Mouse (Mus musculus): ENCODE measurements at regions not wholly inside any gene's neighbourhood (a gene's known extent, or its start where the extent isn't known, plus 50 kb on each side); places are given as distances from the start of the nearest gene placed in this dataset.
A peak's percentile ranks its signal among the peaks of the same experiment; 100 is the strongest.

DNA sequence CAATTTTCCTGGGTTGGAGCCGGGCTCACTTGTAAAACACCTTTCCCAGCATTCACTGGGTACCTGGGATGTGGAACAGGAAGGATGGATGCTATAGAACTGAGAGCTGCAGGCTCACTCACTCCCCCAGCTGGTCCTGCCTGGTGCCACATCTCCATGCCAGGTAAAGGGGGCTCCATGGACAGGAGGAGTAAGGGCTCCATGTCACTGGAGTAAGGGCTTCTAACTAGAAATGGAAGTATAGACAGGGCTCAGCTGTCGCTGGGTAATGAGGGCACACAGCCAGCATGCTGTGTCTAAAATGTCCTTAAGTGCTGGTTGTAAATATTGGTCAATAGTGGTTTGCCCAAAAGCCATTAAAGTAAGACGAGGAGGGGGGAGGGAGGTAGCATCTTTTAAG, 99.4 kb upstream of the Gpr12 start:
- no peak for ATAC-seq (replicated peaks; ENCODE audit: low FRiP score, low TSS enrichment, poor library complexity, severe bottlenecking)

DNA sequence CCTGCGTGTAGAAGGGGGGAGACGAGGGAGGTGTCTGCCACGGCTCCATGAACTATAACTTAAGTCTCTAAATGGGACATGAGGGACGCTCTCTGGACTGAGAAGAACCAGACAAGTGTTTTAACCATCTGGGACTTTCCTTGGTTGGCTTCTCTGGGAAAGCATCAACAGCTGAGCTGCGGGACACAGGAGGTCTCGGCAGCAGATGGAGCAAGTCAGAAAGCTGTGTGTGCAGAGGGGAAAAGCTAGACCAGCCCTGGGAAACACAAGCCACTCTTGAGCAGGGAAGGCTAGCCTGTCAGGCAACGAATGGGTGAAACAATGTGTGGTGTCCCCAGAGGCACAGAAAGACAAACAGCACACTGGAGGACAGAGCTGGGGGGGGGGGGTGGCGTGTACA, 98.5 kb upstream of the Gpr12 start:
- ATAC-seq (replicated peaks; ENCODE audit: low FRiP score, low TSS enrichment, poor library complexity, severe bottlenecking) = no peak

DNA sequence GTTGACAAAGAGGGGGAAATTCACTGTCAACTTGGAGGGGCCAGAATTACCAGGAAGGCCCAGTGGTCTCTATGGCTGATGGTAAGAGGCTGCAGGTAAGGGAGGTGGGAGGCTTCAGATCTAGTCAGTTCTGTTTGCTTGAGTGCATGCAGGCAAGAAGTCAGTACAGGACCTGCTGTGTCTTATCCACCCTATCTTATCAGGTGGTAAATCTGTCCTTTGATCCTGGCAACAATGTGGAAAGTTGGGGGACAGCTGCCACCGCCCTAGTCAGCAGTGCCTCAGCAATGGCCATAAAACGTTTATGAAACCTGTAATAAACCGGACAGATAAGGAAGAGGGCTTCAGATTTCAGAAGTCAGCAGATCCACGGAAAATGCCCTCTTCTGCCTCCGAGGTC, 97.9 kb upstream of the Gpr12 start:
- no peak for ATAC-seq (replicated peaks; ENCODE audit: low FRiP score, low TSS enrichment, poor library complexity, severe bottlenecking)

DNA sequence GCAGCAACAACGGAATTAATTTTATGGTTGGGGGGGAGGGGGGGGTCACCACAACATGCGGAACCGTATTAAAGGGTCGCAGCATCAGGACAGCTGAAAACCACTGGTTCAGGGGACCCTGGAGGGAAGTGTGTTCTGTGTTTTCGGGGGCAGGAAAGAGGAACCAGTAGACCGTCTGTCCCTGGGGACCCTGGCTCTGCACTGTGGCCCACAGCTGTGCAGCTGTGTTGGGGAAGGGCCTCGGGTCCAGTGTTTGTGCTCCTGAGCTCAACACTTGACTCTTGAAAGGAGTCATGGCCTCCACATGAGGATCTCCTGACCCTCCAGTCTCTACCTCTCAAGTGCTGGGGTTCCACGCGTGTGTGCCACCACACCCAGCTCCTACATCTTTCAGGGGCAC, 96.5 kb upstream of the Gpr12 start:
- ATAC-seq (replicated peaks; ENCODE audit: low FRiP score, low TSS enrichment, poor library complexity, severe bottlenecking) = no peak

DNA sequence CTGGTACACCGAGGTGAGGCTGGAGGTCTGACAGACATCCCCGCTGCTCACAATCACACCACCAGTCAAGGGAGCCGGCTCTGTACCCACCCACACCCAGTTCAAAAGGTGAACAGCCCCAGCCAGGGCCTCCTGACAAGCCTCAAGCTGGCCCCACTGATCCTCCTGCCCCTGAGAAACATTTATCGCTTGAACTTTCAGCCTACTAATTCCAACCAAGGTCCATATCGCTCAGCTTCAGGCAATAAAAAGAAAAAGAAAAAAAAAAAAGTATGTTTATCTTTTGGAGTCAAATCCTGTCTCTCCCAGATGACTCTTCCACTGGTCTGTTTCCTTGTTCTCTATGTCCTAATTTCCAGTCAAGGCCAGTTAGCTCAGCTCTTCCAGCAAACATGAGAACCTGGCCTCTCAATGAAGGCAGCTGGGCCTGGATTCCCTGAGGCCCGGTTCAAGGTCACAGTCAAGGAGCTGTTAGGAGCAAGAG, 94.2 kb upstream of the Gpr12 start:
- ATAC-seq (replicated peaks; ENCODE audit: low FRiP score, low TSS enrichment, poor library complexity, severe bottlenecking) = no peak; the same call in 1 of the 2 replicates

DNA sequence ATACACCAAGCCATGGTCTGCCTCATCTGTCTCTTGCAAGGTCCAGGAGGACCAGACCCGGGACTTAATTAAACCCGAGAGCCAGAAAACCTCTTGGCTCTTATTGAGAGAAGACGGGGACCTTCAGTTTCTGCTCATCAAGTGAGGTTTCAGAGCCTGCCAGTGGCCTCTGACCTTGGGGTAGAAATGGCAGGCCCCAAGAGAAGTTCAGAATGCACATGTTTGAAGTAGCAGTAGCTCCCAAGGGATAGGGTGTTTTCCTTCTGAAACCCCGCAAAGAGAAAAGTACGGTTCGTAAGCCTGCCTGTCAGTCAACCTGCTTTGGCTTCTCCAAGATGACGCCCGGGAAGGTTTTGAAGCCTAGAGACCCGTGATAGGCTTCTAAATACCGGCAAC, 93.7 kb upstream of the Gpr12 start:
- no peak for ATAC-seq (replicated peaks; ENCODE audit: low FRiP score, low TSS enrichment, poor library complexity, severe bottlenecking)

DNA sequence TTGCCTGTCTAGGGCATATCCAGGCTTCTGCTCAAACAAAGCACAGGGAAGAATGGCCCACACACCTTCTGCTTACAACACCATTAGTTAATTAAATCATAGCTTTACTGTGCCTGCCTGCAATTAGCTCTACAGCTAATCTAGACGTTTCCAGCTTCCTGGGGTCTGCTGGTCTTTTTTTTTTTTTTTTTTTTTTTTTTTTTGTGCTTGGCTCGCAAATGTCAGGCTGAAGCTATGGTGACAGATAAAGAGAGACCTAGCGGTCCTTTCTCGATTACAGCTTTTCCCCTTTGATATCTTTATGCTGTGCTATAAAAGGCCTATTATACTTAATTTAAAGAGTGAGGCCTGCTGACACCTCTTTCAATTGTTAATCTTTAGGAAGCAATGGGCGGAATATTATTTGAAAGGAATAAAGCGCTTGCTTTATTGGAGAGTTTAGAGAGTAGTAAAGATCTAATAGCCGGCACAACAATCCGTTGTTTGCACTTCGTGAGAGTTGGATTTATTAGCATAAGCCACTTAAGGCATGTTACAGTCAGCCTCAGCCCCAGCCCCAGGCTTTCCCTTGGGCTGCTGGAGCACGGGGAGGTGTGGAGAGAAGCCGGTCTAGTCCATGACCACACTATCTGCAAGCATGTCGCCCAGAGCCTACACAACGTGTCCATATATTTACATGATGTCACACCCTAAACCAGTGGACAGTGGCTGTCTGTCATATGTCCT, 93.2 kb upstream of the Gpr12 start:
- peak; percentile 20 for ATAC-seq (replicated peaks; ENCODE audit: low FRiP score, low TSS enrichment, poor library complexity, severe bottlenecking)

DNA sequence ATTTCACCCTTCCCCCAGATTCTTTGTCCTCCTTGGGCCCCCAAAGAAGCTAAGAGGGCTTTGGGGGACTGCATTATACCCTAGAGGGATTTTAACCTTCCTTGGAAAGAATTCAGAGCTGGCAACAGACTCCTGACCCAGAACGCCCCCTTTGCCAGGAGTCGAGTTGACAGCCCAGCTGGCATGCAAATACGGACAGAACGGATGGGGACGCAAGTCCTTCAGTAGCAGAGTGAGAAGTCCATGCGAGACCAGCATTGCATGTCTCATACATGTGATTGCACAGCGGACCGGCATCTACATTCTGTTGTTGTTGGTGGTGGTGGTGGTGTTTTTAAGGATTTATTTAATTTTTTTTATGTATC, 92.1 kb upstream of the Gpr12 start:
- no peak for ATAC-seq (replicated peaks; ENCODE audit: low FRiP score, low TSS enrichment, poor library complexity, severe bottlenecking)

DNA sequence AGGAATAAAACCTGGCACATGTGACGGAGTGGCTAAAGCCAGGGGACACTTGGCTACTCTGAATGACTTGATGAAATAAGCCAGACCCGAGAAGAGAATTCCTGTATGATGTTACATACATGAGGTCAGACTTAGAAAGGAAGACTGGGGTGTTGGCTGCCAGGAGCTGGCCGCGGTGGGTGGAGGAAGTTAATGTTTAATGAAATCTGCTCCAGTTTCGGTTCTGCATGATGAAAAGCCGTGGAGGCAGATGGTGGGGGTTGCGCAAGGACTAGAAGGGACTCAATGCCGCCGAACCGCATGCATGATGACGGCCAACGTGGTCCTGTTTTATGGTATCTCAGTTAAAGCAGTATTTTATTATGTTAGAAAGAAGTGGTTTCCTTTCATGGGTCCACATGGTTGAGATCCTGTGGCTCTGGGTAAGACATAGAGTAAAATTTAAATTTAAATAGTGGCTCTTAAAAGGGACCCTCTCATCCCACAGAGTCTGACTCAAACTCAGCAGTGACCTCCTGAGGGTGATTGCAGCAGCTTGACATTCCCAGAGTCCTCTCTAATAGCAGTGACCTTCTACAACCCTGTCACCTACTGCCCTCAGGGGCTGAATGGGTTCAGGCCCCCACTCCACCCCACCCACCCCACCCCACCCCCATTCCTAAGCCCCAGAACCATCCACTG, 91.6 kb upstream of the Gpr12 start:
- ATAC-seq (replicated peaks; ENCODE audit: low FRiP score, low TSS enrichment, poor library complexity, severe bottlenecking) = no peak

DNA sequence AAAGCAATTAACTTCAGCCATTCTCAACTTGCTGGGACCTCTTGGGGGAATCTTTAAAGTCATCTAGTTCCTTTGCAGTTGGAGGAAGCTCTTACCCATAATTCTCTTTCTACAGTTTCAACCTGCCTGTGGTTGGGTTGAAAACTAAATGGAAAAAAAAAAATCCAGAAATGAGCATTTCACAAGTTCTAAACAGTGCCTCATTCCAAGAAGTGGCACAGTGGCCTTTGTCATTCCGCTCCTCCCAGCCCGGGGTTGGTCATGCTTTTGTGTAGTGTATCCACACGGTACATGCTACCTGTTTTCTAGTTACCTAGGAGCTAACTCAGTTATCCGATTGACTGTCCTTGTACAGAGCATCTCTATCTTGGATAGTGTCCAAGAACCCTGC, 90.8 kb upstream of the Gpr12 start:
- no peak for ATAC-seq (replicated peaks; ENCODE audit: low FRiP score, low TSS enrichment, poor library complexity, severe bottlenecking)

DNA sequence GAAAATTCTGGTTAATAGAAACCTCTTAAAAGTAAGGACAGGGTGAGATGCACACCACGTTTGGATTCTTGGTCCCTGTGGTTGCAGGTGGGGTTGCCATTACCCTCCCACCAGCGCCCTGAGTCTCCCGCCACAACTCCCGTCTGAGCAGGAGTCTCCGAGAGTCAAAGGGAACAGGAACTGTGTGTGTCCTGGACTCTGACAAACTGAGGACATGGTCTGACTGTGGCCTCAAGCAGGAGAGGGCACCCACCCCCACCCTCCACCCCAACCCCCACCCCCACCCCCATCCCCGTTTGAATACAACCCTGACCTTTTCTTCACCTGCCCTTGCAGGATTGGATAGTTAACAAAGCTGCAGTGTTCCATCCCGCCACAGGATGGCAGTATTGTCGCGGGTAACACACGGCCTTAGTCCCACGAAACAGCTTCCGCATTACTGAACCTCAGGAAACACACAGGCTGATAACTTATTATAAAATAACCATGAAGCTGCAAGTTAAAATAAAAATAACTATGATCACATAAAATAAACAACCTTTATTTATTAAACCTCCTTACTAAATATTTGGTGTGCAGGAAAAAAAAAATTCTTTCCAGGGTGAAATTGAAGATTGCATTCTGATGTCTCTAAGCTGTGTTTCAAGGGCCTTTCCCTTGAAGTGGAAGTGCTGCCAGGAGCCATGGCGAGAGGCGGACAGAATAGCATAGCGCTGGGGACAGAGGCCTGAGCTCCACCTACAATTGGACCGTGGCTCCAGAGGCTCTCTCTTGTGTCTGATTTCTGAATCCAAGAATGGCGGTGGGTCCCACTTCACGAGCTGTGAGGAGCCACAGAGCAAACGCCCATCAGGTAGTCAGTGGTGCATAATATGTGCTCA, 90.2 kb upstream of the Gpr12 start:
- peak; percentile 66; the same call in 1 of the 2 replicates for ATAC-seq (replicated peaks; ENCODE audit: low FRiP score, low TSS enrichment, poor library complexity, severe bottlenecking)

DNA sequence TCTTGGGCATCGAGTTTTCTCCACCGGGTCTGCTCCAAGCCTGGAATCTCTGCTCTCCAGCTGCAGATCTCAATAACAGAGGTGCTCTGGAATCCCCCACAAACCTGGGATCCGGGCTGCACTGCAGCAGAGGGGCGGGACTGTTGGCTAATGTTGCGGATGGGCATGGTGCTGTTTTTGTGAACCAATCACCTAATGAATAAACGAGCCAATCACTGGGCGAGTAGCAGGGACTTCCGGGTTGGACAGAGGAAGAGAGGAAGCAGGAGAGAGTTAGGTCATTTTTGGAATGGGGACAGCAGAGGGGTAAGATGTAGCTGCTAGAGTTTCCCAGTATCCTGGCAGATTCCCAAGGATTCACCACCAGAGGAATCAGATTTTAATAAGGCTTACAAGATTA, 76.7 kb upstream of the Gpr12 start:
- no peak for ATAC-seq (replicated peaks; ENCODE audit: low FRiP score, low TSS enrichment, poor library complexity, severe bottlenecking)

DNA sequence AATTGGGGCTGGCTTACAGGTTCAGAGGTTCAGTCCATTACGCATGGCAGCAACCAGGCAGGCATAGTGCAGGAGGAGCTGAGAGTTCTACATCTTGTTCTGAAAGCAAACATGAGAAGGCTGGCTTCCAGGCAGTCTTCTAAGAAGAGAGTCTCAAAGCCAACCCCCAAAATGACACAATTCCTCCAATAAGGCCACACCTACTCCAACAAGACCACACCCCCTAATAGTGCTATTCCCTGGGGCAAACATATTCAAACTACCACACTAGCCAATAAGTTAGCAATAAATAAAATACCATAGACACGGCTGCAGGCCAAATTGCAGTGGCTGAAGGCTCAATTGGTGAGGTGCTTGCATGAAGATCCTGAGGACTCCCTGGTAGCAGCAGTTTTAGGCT, 72.2 kb upstream of the Gpr12 start:
- ATAC-seq (replicated peaks; ENCODE audit: low FRiP score, low TSS enrichment, poor library complexity, severe bottlenecking) = no peak

DNA sequence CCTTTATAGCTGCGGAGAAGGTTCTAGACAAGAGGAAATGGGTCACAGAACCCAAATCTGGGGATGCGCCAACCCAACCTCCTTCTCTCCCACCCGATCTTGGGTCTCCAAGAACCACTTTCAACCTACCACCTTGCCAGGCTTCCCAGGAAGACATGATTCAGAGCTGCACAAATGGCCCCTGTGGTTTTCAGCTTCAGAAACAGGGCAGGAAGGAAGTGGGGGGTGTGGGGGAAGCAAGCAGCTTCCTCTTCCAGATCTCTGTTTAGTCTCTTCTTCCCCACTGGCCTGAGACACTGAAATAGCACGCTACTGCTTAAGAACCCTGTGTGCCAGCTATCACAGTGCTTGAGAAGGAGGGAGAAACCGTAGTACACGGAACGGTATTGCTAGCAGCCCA, 70.4 kb upstream of the Gpr12 start:
- no peak for ATAC-seq (replicated peaks; ENCODE audit: low FRiP score, low TSS enrichment, poor library complexity, severe bottlenecking)

DNA sequence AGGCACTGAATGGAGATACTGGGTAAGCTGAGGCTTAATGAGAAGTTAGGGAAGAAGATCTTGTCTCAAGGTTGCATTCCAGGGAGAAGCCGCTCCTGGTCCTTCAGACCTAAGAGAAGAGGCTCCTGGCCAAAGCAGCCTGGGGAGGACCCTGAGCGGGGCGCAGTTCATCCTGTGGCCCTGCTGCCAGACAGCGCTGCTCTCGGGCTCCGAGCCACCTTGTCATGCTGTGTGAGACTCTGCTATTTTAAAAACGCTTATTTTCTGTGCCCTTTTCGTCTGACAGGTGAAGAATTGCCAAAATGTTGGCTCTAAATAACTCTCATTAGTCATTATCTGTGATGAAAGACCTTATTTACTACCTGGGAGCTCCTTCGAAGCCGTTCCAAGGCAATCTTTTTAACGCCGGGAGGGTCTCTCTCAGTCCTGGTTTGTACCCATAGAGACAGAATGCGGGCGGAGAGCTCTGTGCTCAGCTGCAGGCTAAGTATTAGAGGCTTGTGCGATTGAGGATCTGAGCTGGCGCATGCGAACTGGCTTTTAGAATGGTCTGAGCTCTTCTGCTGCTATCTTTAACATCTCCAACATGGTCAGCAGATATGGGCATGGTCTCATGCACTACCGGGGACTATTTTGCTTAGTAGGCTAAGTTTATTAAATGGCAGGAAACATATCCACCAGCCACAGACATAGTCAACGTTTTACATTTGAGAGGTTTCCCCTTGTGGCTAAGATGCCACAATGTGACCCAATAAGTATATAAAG, 68.8 kb upstream of the Gpr12 start:
- no peak for ATAC-seq (replicated peaks; ENCODE audit: low FRiP score, low TSS enrichment, poor library complexity, severe bottlenecking)

DNA sequence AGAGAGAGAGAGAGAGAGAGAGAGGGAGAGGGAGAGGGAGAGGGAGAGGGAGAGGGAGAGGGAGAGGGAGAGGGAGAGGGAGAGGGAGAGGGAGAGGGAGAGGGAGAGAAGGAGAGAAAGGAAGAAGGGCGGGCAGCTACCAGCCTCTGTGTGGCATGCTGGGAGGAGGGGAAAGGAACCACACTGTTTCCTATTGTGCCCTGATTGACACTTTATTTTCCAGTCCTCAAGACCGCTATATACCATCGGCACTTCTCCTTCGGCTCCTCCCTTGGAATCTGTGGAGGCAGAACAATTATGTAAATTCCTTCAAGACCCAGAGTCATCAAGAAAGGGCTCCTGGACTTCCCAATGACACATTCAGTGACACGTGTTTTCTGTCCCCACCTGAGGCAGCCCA, 67.8 kb upstream of the Gpr12 start:
- ATAC-seq (replicated peaks; ENCODE audit: low FRiP score, low TSS enrichment, poor library complexity, severe bottlenecking) = no peak

DNA sequence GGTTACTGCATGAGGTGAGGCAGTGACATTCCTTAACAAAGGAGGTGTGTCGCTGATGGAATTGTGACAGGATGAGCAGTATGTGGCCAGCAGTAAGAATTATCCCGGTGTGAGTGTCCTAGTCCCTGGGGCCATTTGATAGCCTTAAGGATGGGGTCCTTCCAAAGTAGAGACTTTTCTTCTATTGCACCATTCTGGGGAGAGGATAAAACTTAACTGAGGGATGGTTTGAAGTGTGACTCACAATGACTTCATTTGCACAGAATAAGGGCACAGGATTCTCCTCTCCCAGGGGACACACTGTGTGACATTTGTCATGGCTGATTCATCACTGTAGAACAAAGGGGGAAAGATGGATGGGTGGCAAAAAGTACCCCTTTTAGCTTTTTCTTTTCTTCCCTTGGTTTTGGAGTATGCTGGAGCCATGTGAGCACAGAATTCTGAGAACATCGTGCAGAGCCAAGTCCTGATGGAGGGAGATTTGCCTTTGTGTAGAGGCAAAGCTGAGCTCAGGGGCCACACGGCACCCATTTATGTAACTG, 63.6 kb upstream of the Gpr12 start:
- no peak for ATAC-seq (replicated peaks; ENCODE audit: low FRiP score, low TSS enrichment, poor library complexity, severe bottlenecking)

DNA sequence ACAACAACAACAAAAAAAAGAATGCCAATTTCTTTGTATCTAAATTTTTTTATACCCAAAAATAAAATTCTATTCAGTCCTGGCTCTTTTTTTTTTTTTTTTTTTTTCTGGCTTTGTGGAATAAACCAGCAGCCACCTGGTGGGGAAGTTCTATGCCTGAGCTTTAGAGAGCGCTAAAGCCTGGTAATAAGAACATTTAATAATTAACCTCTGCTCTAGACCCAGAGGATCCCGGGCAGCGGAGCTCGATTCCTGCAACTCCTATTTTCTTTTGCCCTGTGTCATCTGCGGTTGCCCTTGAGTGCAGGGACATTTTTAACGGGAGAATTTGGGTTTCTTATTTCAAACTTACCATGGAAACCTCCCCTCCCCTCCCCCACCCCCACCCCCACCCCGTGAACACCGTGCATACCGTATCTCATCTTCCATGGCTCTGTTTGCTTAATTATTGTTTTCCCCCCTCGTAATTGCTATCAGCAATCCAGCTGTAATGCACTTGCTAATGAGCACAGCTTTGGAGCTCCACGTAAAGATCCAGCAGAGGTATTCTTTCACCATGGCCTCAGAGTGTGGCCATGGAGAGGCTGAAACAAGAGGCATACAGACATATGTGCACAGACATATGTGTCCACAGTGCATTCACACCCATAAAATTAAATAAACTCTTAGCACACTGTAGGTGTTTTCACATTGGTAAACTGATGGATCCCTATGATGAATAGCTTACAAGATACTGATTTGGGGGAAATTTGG, 62.8 kb upstream of the Gpr12 start:
- ATAC-seq (replicated peaks; ENCODE audit: low FRiP score, low TSS enrichment, poor library complexity, severe bottlenecking) = no peak

DNA sequence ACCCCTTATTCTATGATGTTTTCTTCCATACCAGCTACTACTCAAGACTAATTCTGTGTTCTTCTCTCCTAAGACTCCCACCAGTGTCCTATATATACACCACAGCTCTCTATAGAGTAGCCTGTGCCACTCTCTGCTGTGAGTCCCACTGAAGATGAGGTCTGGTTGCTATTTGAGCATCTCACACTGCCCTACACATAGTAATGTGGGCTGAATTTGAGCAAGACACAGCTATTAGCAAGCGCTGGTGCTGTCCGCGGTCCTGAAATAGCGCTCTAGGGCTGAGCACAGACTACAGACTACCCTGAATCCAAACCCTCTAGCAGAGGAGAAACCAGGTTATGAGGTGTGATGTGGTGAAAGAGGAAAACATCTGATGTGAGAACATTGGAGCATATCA, 59.5 kb upstream of the Gpr12 start:
- peak; percentile 86 for ATAC-seq (replicated peaks; ENCODE audit: low FRiP score, low TSS enrichment, poor library complexity, severe bottlenecking)
